Mouse (Mus musculus) kidney, embryonic 14.5 days (tissue): ENCODE results near the gene Rpgrip1l. TPM values are rescaled to one million over a fixed set of nuclear protein-coding genes. Genes with fewer than 3 reads are reported as not detected.
A peak's percentile ranks its signal among the peaks of the same experiment; 100 is the strongest.

Source experiments
- ATAC-seq: fragments of 200-750 bp; cut with Nextera tagmentation; 2 replicates; pipeline ENCODE4 v1.8.0; 2017; ENCODE audit warnings: moderate number of reproducible peaks, mild to moderate bottlenecking, moderate TSS enrichment, moderate library complexity; ENCODE audit not compliant: low FRiP score, low TSS enrichment
- H3K27ac ChIP-seq: fragments of 300-500 bp; sonication (generic); 2 replicates; pipeline ENCODE4 v1.5.1; 2014; ENCODE audit warnings: low read depth, mild to moderate bottlenecking, low read length, moderate library complexity, mixed read lengths
- H3K27me3 ChIP-seq: fragments of 300-500 bp; sonication (generic); 2 replicates; pipeline ENCODE4 v1.6.1; 2014; ENCODE audit warnings: mild to moderate bottlenecking, low read length; ENCODE audit not compliant: control insufficient read depth, insufficient read depth
- H3K36me3 ChIP-seq: fragments of 300-500 bp; sonication (generic); 2 replicates; pipeline ENCODE4 v1.6.1; 2014; ENCODE audit warnings: low read length, mixed read lengths; ENCODE audit not compliant: control insufficient read depth, insufficient read depth
- H3K4me1 ChIP-seq: fragments of 300-500 bp; sonication (generic); 2 replicates; pipeline ENCODE4 v1.6.1; 2014; ENCODE audit warnings: low read length, mixed read lengths; ENCODE audit not compliant: control insufficient read depth, insufficient read depth
- H3K4me2 ChIP-seq: fragments of 300-500 bp; sonication (generic); replicated peaks from 2 replicates; pipeline ENCODE4 v1.6.1; 2014; ENCODE audit warnings: low read depth, mild to moderate bottlenecking, low read length
- H3K4me3 ChIP-seq: fragments of 300-500 bp; sonication (generic); 2 replicates; pipeline ENCODE4 v1.5.1; 2014; ENCODE audit warnings: mild to moderate bottlenecking, low read length
- H3K9ac ChIP-seq: fragments of 300-500 bp; sonication (generic); 2 replicates; pipeline ENCODE4 v1.6.1; 2014; ENCODE audit warnings: low read depth, mild to moderate bottlenecking, low read length, moderate library complexity
- H3K9me3 ChIP-seq: fragments of 300-500 bp; sonication (generic); 2 replicates; pipeline ENCODE4 v1.6.1; 2016; ENCODE audit warnings: low read length; ENCODE audit not compliant: control insufficient read depth
- WGBS: fragments of 180-500 bp; shearing (Covaris S2); extraction: QIAGEN DNeasy Blood & Tissue Kit; methylation state at CpG from one replicate; pipeline ENCODE4 v1.1.7; 2014; 5-methylcytosine and 5-hydroxymethylcytosine counted together
- polyA plus RNA-seq: library from polyadenylated mRNA; unstranded; fragments of >200 nt; fragmentation: Nextera tagmentation; extraction: Ambion mirVana; gene quantifications from 2 replicates; pipeline ENCODE4 v1.2.1, GENCODE M21; 2014

Gene Rpgrip1l
- polyA plus RNA-seq, 1 experiment from 2014 or later, result 14.3 TPM

GRCm38 (mm10) chr8:91214287-91214686, 98.8 kb downstream of the Rpgrip1l start:
- Histone ChIP-seq H3K9me3 (no peaks in the 10 kb centered on the region), H3K36me3 (no peaks in the 10 kb centered on the region), H3K27ac (no peak overlapping the region), H3K27me3 (no peaks in the 10 kb centered on the region), H3K4me2 (no peak overlapping the region), H3K4me1 (no peaks in the 10 kb centered on the region), H3K4me3 (no peak overlapping the region), H3K9ac (no peak overlapping the region)
- 77% methylated on average over 3 of the region's 3 CpGs for WGBS
- ATAC-seq, result no peak

DNA sequence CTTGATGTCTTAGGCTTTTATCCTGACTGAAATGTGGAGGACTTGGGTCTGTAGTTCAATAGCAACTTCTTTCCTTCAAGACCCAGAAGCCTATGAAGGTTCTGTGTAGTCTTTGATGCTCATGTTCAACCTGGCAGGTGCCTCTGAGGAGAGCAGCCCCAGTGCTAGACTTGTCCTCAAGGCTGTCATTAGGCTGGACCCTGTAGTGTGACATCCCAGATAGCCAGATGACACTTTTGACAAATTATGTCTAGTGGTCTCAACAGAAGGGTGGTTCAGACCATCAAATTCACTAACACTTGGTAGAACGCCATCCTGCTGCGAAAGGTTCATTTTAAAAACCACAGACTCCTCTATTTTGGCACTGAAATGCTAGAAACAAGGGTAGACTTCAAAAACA, 100.1 kb downstream of the Rpgrip1l start:
- Histone ChIP-seq H3K27me3 (no peaks in the 10 kb centered on the region), H3K9ac (no peak overlapping the region), H3K4me2 (no peak overlapping the region), H3K9me3 (no peaks in the 10 kb centered on the region), H3K36me3 (no peaks in the 10 kb centered on the region), H3K27ac (no peak overlapping the region), H3K4me1 (no peaks in the 10 kb centered on the region), H3K4me3 (no peak overlapping the region)
- 92% methylated on average over 2 of the region's 2 CpGs for WGBS
- no peak for ATAC-seq

DNA sequence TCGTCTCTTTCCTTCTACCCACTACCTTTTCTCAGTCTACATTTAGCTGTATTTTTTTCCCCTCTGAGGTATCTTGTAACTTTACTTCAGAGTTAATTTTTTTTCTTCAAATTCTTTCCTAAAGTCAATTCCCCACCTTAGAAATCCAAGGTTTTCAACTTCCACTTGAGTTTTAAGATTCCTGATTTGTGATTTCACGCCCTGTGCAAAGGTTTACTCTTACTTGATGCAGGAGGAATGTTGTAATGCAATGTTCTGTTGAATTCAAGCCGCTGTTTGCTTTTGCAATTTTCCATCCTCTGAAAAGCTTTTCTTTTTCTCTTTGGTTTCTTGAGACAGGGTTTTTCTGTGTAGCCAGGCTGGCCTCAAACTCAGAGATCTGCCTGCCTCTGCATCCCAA, 103.4 kb downstream of the Rpgrip1l start:
- H3K27ac ChIP-seq, result no peak overlapping the region
- no peaks in the 10 kb centered on the region for H3K36me3 ChIP-seq
- H3K4me3 ChIP-seq, result no peak overlapping the region
- H3K4me2 ChIP-seq, result no peak overlapping the region
- no peak overlapping the region for H3K9ac ChIP-seq
- no peaks in the 10 kb centered on the region for H3K9me3 ChIP-seq
- H3K4me1 ChIP-seq, result no peaks in the 10 kb centered on the region
- H3K27me3 ChIP-seq, result no peaks in the 10 kb centered on the region
- 91% methylated on average over 3 of the region's 3 CpGs for WGBS
- no peak for ATAC-seq

- ATAC-seq, result no peak
- Histone ChIP-seq H3K4me1 (no peaks in the 10 kb centered on the region), H3K4me3 (no peak overlapping the region), H3K9ac (no peak overlapping the region), H3K9me3 (no peaks in the 10 kb centered on the region), H3K4me2 (no peak overlapping the region), H3K27ac (no peak overlapping the region), H3K27me3 (no peaks in the 10 kb centered on the region), H3K36me3 (no peaks in the 10 kb centered on the region)
- WGBS, result 61% methylated on average over 2 of the region's 2 CpGs
Observed at GRCm38 (mm10) chr8:91207676-91208075, 105.4 kb downstream of the Rpgrip1l start.

DNA sequence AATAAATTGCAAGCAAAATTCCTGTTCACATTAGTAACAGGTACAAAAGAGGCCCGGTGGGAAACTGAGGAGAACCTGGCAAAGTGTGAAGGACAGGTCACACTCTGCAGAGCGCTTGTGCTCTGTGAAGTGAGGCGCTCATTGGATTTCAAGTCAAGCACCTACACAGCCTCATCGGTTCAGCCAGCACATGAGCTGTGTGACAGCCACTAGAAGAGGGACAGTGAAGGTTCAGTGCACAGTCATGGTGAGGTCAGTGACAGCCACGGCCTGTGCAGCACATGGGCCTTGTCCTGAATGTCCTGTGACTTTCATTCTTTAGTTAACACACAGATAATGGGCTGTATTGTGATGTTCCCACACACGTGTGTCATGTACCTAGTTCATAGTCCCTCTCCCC, 107.2 kb downstream of the Rpgrip1l start:
- Histone ChIP-seq H3K9ac (no peak overlapping the region), H3K27me3 (no peaks in the 10 kb centered on the region), H3K4me1 (no peaks in the 10 kb centered on the region), H3K4me2 (no peak overlapping the region), H3K4me3 (no peak overlapping the region), H3K36me3 (no peaks in the 10 kb centered on the region), H3K9me3 (no peaks in the 10 kb centered on the region), H3K27ac (no peak overlapping the region)
- WGBS, result 56% methylated on average over 6 of the region's 6 CpGs
- peak; percentile 68 for ATAC-seq

- no peak overlapping the region for H3K4me3 ChIP-seq
- 70% methylated on average over 2 of the region's 2 CpGs for WGBS
Observed at GRCm38 (mm10) chr8:91201184-91201583, 111.9 kb downstream of the Rpgrip1l start.

GRCm38 (mm10) chr8:91199876-91200275, 113.2 kb downstream of the Rpgrip1l start, which contains the start of gene Aktip:
Gene Aktip, minus strand, starts transcription at chr8:91199976.
- H3K9me3 ChIP-seq, result no peaks in the 10 kb centered on the region
- no peaks in the 10 kb centered on the region for H3K36me3 ChIP-seq
- no peaks in the 10 kb centered on the region for H3K27me3 ChIP-seq
- no peaks in the 10 kb centered on the region for H3K4me1 ChIP-seq
- no peak for ATAC-seq
- H3K4me3 ChIP-seq, result no peak within 1 kb of the TSS
- 96% methylated on average over 7 of the region's 7 CpGs for WGBS
- H3K9ac ChIP-seq, result no peak within 1 kb of the TSS
- H3K27ac ChIP-seq, result no peak within 1 kb of the TSS
- no peak within 1 kb of the TSS for H3K4me2 ChIP-seq

More at GRCm38 (mm10) chr8:91201184-91201583, 111.9 kb downstream of the Rpgrip1l start:
- H3K27me3 ChIP-seq, result no peaks in the 10 kb centered on the region
- no peak overlapping the region for H3K4me2 ChIP-seq
- H3K27ac ChIP-seq, result no peak overlapping the region
- H3K9me3 ChIP-seq, result no peaks in the 10 kb centered on the region
- no peak for ATAC-seq
- H3K36me3 ChIP-seq, result no peaks in the 10 kb centered on the region
- H3K9ac ChIP-seq, result no peak overlapping the region
- no peaks in the 10 kb centered on the region for H3K4me1 ChIP-seq

- no peak for ATAC-seq
- no peak overlapping the region for H3K27ac ChIP-seq
- no peaks in the 10 kb centered on the region for H3K27me3 ChIP-seq
- H3K9ac ChIP-seq, result no peak overlapping the region
- no peak overlapping the region for H3K4me2 ChIP-seq
- 75% methylated on average over 3 of the region's 3 CpGs for WGBS
- H3K36me3 ChIP-seq, result no peaks in the 10 kb centered on the region
- H3K4me3 ChIP-seq, result no peak overlapping the region
- no peaks in the 10 kb centered on the region for H3K9me3 ChIP-seq
- no peaks in the 10 kb centered on the region for H3K4me1 ChIP-seq
Observed at GRCm38 (mm10) chr8:91198036-91198435, 115.0 kb downstream of the Rpgrip1l start.

DNA sequence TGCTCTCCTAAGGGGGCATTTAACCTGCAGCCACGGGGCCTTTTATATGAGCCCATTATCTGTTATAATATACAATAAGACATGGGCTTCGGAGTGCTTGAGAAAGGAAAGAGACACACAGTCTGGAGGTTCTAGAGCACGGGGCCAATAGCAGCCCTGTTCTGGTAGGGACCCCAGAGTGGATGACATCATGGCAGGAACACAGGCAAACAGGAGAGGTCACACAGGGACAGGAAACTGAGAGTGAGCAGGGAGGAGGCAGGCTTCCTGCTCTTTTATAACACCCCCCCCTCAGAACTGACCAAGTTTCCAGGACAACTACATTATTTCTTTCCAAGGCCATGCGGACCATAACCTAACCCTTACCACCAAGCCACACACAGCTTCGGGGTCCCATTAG, 115.8 kb downstream of the Rpgrip1l start:
- ATAC-seq, result no peak
- H3K4me2 ChIP-seq, result no peak overlapping the region
- no peaks in the 10 kb centered on the region for H3K4me1 ChIP-seq
- 73% methylated on average over 5 of the region's 5 CpGs for WGBS
- no peaks in the 10 kb centered on the region for H3K9me3 ChIP-seq
- H3K27me3 ChIP-seq, result peaks cover under 1% of the 10 kb centered on the region; the same call in 1 of the 2 replicates
- no peak overlapping the region for H3K4me3 ChIP-seq
- no peak overlapping the region for H3K9ac ChIP-seq
- no peaks in the 10 kb centered on the region for H3K36me3 ChIP-seq
- H3K27ac ChIP-seq, result no peak overlapping the region
